Mouse (Mus musculus) limb, embryonic 14.5 days (tissue): Measurements from ENCODE around the gene E2f1. TPM values are rescaled to one million over a fixed set of nuclear protein-coding genes. Genes with fewer than 3 reads are reported as not detected.

Experiments used
- ATAC-seq: fragments of 200-750 bp; cut with Nextera tagmentation; 2 replicates; pipeline ENCODE4 v1.8.0; 2017; ENCODE audit warnings: low read depth, moderate number of reproducible peaks, moderate TSS enrichment; ENCODE audit not compliant: low FRiP score
- DNase-seq: peaks from one replicate; pipeline ENCODE4 v3.0.0-alpha.2; 2015; ENCODE audit warnings: low spot score
- H3K27ac ChIP-seq: fragments of 300-500 bp; sonication (generic); replicated peaks from 2 replicates; pipeline ENCODE4 v1.5.1; 2014; ENCODE audit warnings: low read depth, mild to moderate bottlenecking, low read length, moderate library complexity, mixed read lengths
- H3K27me3 ChIP-seq: fragments of 300-500 bp; sonication (generic); 2 replicates; pipeline ENCODE4 v1.6.1; 2014; ENCODE audit warnings: low read length, mixed read lengths; ENCODE audit not compliant: control insufficient read depth, insufficient read depth
- H3K36me3 ChIP-seq: fragments of 300-500 bp; sonication (generic); 2 replicates; pipeline ENCODE4 v1.6.1; 2014; ENCODE audit warnings: mild to moderate bottlenecking, low read length, moderate library complexity, mixed read lengths; ENCODE audit not compliant: control insufficient read depth, insufficient read depth
- H3K4me1 ChIP-seq: fragments of 300-500 bp; sonication (generic); 2 replicates; pipeline ENCODE4 v1.6.1; 2014; ENCODE audit warnings: antibody characterized with exemption, low read length, mixed read lengths; ENCODE audit not compliant: control insufficient read depth, insufficient read depth
- H3K4me2 ChIP-seq: fragments of 300-500 bp; sonication (generic); replicated peaks from 2 replicates; pipeline ENCODE4 v1.6.1; 2014; ENCODE audit warnings: low read depth, mild to moderate bottlenecking, low read length, moderate library complexity; ENCODE audit not compliant: severe bottlenecking
- H3K4me3 ChIP-seq: fragments of 300-500 bp; sonication (generic); replicated peaks from 2 replicates; pipeline ENCODE4 v1.5.1; 2014; ENCODE audit warnings: low read length
- H3K9ac ChIP-seq: fragments of 300-500 bp; sonication (generic); 2 replicates; pipeline ENCODE4 v1.6.1; 2014; ENCODE audit warnings: mild to moderate bottlenecking, low read depth, low read length, moderate library complexity; ENCODE audit not compliant: severe bottlenecking
- H3K9me3 ChIP-seq: fragments of 300-500 bp; sonication (generic); 2 replicates; pipeline ENCODE4 v1.6.1; 2016; ENCODE audit warnings: low read length; ENCODE audit not compliant: control insufficient read depth
- POLR2A ChIP-seq: fragments of 200-500 bp; IDR thresholded peaks from 2 replicates; pipeline ENCODE4 v1.8.0; 2012; ENCODE audit warnings: inconsistent platforms, mild to moderate bottlenecking, moderate library complexity, borderline replicate concordance; ENCODE audit not compliant: insufficient read depth, insufficient read length; ENCODE audit errors: extremely low read depth
- WGBS: fragments of 180-500 bp; shearing (Covaris S2); extraction: QIAGEN DNeasy Blood & Tissue Kit; methylation state at CpG from one replicate; pipeline ENCODE4 v1.1.7; 2014; 5-methylcytosine and 5-hydroxymethylcytosine counted together
- polyA plus RNA-seq, 2 experiments: library from polyadenylated mRNA; depleted of rRNA in 1 of 2; stranded (reverse) in 1 of 2; unstranded in 1 of 2; fragments of >200 nt; fragmentation: Nextera tagmentation in 1 of 2; extraction: Ambion mirVana in 1 of 2; gene quantifications; 2 replicates each; pipeline versions ENCODE4 v1.2.1 to v1.2.3; 2012 to 2014

The E2f1 gene
- polyA plus RNA-seq, 2 experiments, result 9.4 to 38.3 TPM

DNA sequence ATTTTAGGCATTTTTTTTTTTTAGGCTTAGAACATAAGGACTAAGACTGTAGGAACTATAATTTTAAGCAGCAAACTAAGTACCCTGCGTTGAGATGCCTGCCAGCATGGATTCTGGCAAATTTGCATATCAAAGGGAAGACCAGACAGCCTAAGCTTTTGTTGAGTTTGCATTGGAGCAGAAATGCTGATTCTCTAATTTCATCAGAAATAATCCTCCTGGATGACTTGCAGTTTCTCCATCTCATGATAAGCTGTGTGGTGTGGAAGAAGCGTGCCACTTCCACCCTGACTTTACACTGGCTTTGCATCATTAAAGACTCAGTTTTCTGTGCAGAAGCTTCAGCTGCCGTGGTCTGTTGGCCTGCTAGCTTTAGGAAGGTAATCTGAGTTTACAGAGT is 36.8 kb downstream of the E2f1 start:
- no peak for DNase-seq
- H3K4me1 ChIP-seq, result no peaks in the 10 kb centered on the region
- 75% methylated on average over 3 of the region's 3 CpGs for WGBS
- H3K4me2 ChIP-seq, result no peak overlapping the region
- H3K9ac ChIP-seq, result no peak overlapping the region
- no peaks in the 10 kb centered on the region for H3K9me3 ChIP-seq
- TF ChIP-seq POLR2A, result no peak
- H3K27me3 ChIP-seq, result no peaks in the 10 kb centered on the region
- peaks cover 77% of the 10 kb centered on the region for H3K36me3 ChIP-seq
- no peak for ATAC-seq
- H3K27ac ChIP-seq, result no peak overlapping the region
- H3K4me3 ChIP-seq, result no peak overlapping the region

DNA sequence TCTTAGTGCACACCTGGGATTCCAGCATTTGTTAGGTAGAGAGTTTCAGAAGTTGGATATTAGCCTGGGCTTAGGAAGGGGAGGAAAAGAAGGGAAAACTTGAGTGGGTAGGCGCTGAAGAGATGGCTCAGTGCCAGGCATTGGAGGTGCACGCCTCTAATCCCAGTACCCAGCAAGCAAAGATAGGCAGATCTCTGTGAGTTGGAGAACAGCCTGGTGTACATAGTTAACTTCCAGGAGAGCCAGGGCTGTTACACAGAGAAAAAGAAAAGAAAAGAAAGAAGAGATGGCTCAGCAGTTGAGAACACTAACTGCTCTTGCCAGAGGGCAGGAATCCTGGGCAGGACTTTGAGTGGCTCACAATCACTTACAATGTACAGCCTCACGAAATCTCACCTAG is 43.2 kb downstream of the E2f1 start:
- no peak overlapping the region for H3K9ac ChIP-seq
- ATAC-seq (no peak), DNase-seq (no peak)
- H3K4me3 ChIP-seq, result no peak overlapping the region
- H3K27me3 ChIP-seq, result no peaks in the 10 kb centered on the region
- no peaks in the 10 kb centered on the region for H3K9me3 ChIP-seq
- WGBS, result 83% methylated on average over 3 of the region's 3 CpGs
- H3K27ac ChIP-seq, result no peak overlapping the region
- no peak for TF ChIP-seq POLR2A
- peaks cover 77% of the 10 kb centered on the region for H3K36me3 ChIP-seq
- no peak overlapping the region for H3K4me2 ChIP-seq
- no peaks in the 10 kb centered on the region for H3K4me1 ChIP-seq

DNA sequence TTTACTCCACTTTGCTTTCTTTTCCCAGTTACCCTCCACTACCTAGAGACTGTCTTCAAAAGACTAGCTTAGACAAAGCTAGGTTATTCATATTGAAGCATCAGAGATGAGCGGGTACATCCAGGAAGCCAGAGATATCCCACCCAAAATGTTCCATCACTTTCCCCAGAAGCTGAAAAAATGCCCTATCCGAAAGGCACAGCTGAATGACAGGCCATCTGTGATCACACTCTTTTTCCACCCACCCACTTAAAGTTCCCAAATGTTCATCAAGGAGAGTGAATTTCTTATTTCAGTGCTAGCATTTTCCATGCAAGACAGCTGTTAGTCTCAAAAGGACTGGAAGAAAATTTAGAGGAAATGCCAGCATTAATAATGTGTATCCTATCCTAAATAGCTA is 44.4 kb downstream of the E2f1 start:
- WGBS, result 93% methylated on average over 2 of the region's 2 CpGs
- ATAC-seq, result no peak

DNA sequence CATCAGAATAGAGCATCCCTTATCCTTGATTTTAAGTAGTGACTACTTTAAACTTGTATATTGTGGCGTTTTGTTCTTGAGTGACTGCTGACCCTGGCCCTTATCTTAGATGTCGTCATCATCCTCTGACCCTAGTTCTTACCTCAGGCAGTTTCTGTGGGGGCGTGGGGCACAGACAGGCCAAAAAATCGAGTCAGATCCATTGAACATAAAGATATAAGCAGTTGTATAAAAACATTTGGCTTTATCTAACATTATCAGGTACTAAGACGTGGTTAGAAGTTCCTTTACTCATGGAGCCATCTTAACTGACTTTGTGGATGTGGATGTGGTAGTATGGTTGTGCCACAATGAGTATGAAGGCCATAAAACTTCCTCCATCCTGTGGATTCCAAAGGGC is 47.4 kb downstream of the E2f1 start:
- DNase-seq (no peak), ATAC-seq (no peak)
- H3K9ac ChIP-seq, result no peak overlapping the region
- peaks cover 62% of the 10 kb centered on the region for H3K36me3 ChIP-seq
- H3K27ac ChIP-seq, result no peak overlapping the region
- H3K4me2 ChIP-seq, result no peak overlapping the region
- H3K4me3 ChIP-seq, result no peak overlapping the region
- 90% methylated on average over 5 of the region's 5 CpGs for WGBS
- no peak for TF ChIP-seq POLR2A
- H3K27me3 ChIP-seq, result no peaks in the 10 kb centered on the region
- no peaks in the 10 kb centered on the region for H3K4me1 ChIP-seq
- H3K9me3 ChIP-seq, result no peaks in the 10 kb centered on the region

More for the DNA sequence above, 44.4 kb downstream of the E2f1 start:
- peaks cover 66% of the 10 kb centered on the region for H3K36me3 ChIP-seq
- no peak overlapping the region for H3K9ac ChIP-seq
- no peaks in the 10 kb centered on the region for H3K9me3 ChIP-seq
- no peak overlapping the region for H3K4me2 ChIP-seq
- no peak overlapping the region for H3K4me3 ChIP-seq
- no peak for DNase-seq
- no peak overlapping the region for H3K27ac ChIP-seq
- no peak for TF ChIP-seq POLR2A
- no peaks in the 10 kb centered on the region for H3K27me3 ChIP-seq
- H3K4me1 ChIP-seq, result no peaks in the 10 kb centered on the region

DNA sequence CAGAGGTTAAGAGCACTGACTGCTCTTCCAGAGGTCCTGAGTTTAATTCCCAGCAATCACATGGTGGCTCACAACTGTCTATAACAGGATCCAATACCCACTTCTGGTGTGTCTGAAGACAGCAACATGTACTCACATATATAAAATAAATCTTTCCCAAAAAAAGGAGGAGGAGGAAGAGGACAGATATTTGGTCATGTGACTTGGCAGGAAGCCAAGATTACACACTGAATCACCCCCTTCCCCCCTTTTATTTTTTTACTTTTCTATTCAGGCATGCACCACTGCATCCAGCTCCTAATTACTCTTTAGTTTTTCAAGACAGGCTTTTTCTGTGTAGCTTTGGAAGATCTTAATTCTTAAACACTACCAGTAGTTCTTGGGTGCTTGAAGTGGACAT is 48.2 kb downstream of the E2f1 start:
- no peak overlapping the region for H3K9ac ChIP-seq
- no peak for TF ChIP-seq POLR2A
- no peak overlapping the region for H3K4me3 ChIP-seq
- H3K4me2 ChIP-seq, result no peak overlapping the region
- H3K27ac ChIP-seq, result no peak overlapping the region
- no peaks in the 10 kb centered on the region for H3K9me3 ChIP-seq
- no peak for DNase-seq
- no peak for ATAC-seq
- peaks cover 66% of the 10 kb centered on the region for H3K36me3 ChIP-seq
- no peaks in the 10 kb centered on the region for H3K27me3 ChIP-seq
- H3K4me1 ChIP-seq, result no peaks in the 10 kb centered on the region

DNA sequence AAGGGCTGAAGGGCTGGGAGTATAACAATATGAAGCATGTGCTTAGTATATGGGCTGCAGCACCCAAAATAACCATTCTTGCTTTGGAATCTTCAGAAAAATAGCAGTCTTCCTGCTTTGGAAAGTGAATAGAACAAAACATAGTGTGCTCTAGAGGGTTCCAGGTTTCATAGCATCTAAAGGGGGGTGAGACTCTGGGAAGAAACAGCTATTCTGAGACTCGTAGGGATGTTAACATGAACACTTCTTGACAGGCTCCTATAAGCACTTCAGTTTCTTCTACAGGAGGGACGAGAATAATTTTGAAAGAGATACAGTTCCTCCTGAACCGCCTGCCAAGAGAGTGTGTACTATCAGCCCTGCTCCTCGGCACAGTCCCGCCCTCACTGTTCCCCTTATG is 52.3 kb downstream of the E2f1 start:
- H3K36me3 ChIP-seq, result peaks cover 37% of the 10 kb centered on the region
- no peaks in the 10 kb centered on the region for H3K4me1 ChIP-seq
- H3K9me3 ChIP-seq, result no peaks in the 10 kb centered on the region
- DNase-seq (no peak), ATAC-seq (no peak)
- no peak overlapping the region for H3K27ac ChIP-seq
- no peaks in the 10 kb centered on the region for H3K27me3 ChIP-seq
- no peak overlapping the region for H3K4me2 ChIP-seq
- 96% methylated on average over 5 of the region's 5 CpGs for WGBS
- TF ChIP-seq POLR2A, result no peak
- no peak overlapping the region for H3K4me3 ChIP-seq
- H3K9ac ChIP-seq, result no peak overlapping the region
